Mouse (Mus musculus) adipocyte (in vitro differentiated cells): Measurements from ENCODE around the gene Zscan2.
A peak's percentile ranks its signal among the peaks of the same experiment; 100 is the strongest.
"Not testable (repeated sequence)": the region's sequence is repeated elsewhere in the genome, so short reads cannot be mapped to it uniquely, and the experiment has no call there.

ENCODE experiments used
- DNase-seq: peaks from one replicate; pipeline ENCODE4 v3.0.0-alpha.2; 2016; ENCODE audit warnings: low spot score

Gene Zscan2

GRCm38 (mm10) chr7:80860729-80861274 lies at the start of gene Zscan2:
Gene Zscan2 (plus strand): TSS chr7:80860920.
- DNase-seq = peak; percentile 92

- no peak for DNase-seq
Measured at GRCm38 (mm10) chr7:80813397-80813796, 47.3 kb upstream of the Zscan2 start.

GRCm38 (mm10) chr7:80816641-80817040 lies 44.1 kb upstream of the Zscan2 start:
- no peak for DNase-seq

GRCm38 (mm10) chr7:80820838-80821237 lies 39.9 kb upstream of the Zscan2 start:
- DNase-seq = no peak

- no peak for DNase-seq
Measured at GRCm38 (mm10) chr7:80823267-80823666, 37.5 kb upstream of the Zscan2 start.

GRCm38 (mm10) chr7:80823875-80824682 lies 36.6 kb upstream of the Zscan2 start:
- no peak for DNase-seq

- DNase-seq = no peak
Measured at GRCm38 (mm10) chr7:80825843-80826403, 34.8 kb upstream of the Zscan2 start, which contains the start of gene Iqgap1. Gene Iqgap1 (minus strand): TSS chr7:80825974.

GRCm38 (mm10) chr7:80828146-80828860 lies 32.4 kb upstream of the Zscan2 start:
- DNase-seq = peak; percentile 78

- DNase-seq = no peak
Measured at GRCm38 (mm10) chr7:80830193-80830803, 30.4 kb upstream of the Zscan2 start.

- no peak for DNase-seq
Measured at GRCm38 (mm10) chr7:80832191-80832590, 28.5 kb upstream of the Zscan2 start.

- DNase-seq = not testable (repeated sequence)
Measured at GRCm38 (mm10) chr7:80832996-80833650, 27.6 kb upstream of the Zscan2 start.

- DNase-seq = no peak
Measured at GRCm38 (mm10) chr7:80833651-80834532, 26.8 kb upstream of the Zscan2 start.

- no peak for DNase-seq
Measured at GRCm38 (mm10) chr7:80835984-80836652, 24.6 kb upstream of the Zscan2 start.

GRCm38 (mm10) chr7:80837736-80838135 lies 23.0 kb upstream of the Zscan2 start:
- DNase-seq = peak; percentile 57

- DNase-seq = no peak
Measured at GRCm38 (mm10) chr7:80838247-80838646, 22.5 kb upstream of the Zscan2 start.

- DNase-seq = no peak
Measured at GRCm38 (mm10) chr7:80839755-80840154, 21.0 kb upstream of the Zscan2 start.

GRCm38 (mm10) chr7:80840241-80840640 lies 20.5 kb upstream of the Zscan2 start:
- no peak for DNase-seq

- DNase-seq = no peak
Measured at GRCm38 (mm10) chr7:80840937-80841336, 19.8 kb upstream of the Zscan2 start.

GRCm38 (mm10) chr7:80842132-80842531 lies 18.6 kb upstream of the Zscan2 start:
- no peak for DNase-seq

- DNase-seq = no peak
Measured at GRCm38 (mm10) chr7:80843176-80843575, 17.5 kb upstream of the Zscan2 start.
